Mouse (Mus musculus) liver, embryonic 14.5 days (tissue): Measurements from ENCODE around the gene Uba52.

Source experiments
- CTCF ChIP-seq: IDR thresholded peaks from 2 replicates; pipeline ENCODE4 v1.5.1; 2016; ENCODE audit warnings: antibody characterized with exemption, low read depth, control low read depth
- EP300 ChIP-seq: IDR thresholded peaks from 2 replicates; pipeline ENCODE4 v1.6.1; 2016; ENCODE audit warnings: antibody characterized with exemption, low read depth

GRCm38 (mm10) chr8:70513441-70513840, 2.8 kb upstream of the Uba52 start:
- TF ChIP-seq CTCF (no peak), EP300 (no peak)
